ENCODE assay signal across 8 mouse cellular contexts in the genomic region with DNA sequence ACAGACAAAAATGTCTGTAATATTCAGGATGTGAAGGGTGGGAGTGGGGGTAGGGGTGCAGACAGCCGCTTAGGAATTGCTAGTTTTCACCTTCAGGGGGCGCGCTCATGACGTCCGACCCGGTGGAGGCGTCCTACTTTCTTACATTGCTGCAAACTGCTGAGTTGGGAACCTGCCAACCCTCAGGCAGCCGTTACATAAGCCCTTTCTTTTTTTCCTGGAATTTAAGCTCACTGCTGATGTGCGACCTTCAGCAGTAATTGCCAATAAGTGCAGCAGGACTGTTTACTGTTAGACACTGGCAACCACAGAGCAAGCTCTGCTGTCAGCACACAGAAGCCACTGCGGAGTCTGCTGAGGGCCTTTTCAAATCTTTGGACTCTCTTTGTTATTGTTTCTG.
DNase-seq lines count a peak whose midpoint lies in the region; ATAC-seq and TF ChIP-seq lines count a peak whose summit lies in the region.

No protein-coding gene starts in this region.

- TF ChIP-seq POLR2A in cortical plate, adult 2 months (IDR thresholded peaks at IDR 0.05; ENCODE audit: extremely low read depth, insufficient read depth, low read length): no peak

- ATAC-seq in inflammation-experienced regulatory T-cells, adult 6 months: peak; percentile 92

- H3K4me3 ChIP-seq in cortical plate, adult 2 months (ENCODE audit: insufficient read depth, low read length): no peak overlapping the region
- H3K4me3 ChIP-seq in megakaryocyte, embryonic 14.5 days (replicated peaks): peak overlapping the region; percentile 48

- H3K9me3 ChIP-seq in megakaryocyte, embryonic 14.5 days: no peaks in the 10 kb centered on the region

- H3K36me3 ChIP-seq in megakaryocyte, embryonic 14.5 days (replicated peaks; ENCODE audit: low read length): peaks cover 61% of the 10 kb centered on the region

- no peaks in the 10 kb centered on the region; the same call in 1 of the 2 replicates for H3K4me1 ChIP-seq in cortical plate, adult 2 months (ENCODE audit: control insufficient read depth, insufficient read depth, low read length)
- H3K4me1 ChIP-seq in megakaryocyte, embryonic 14.5 days: peaks cover 27% of the 10 kb centered on the region

- peak; percentile 69 for DNase-seq in ZHBTc4 (ENCODE audit: low read depth, low spot score)
- DNase-seq in gastrocnemius, postnatal 14 days: peak; percentile 88
- DNase-seq in left cerebral cortex, adult 9 months (ENCODE audit: low spot score in 2 of 2): peak; percentile 84 to 94
- peak; percentile 94 for DNase-seq in right cerebral cortex, adult 2 months (ENCODE audit: low spot score in 2 of 2)
- DNase-seq in urinary bladder, postnatal 36 days (ENCODE audit: low spot score in 2 of 2): peak; percentile 71 to 82

- H3K27ac ChIP-seq in cortical plate, adult 2 months (ENCODE audit: insufficient read depth, low read length): 0 out of 2 replicates have a peak overlapping the region, but pooled peaks have one; percentile 16

- no peaks in the 10 kb centered on the region for H3K27me3 ChIP-seq in megakaryocyte, embryonic 14.5 days (replicated peaks)

- intact Hi-C loops in gastrocnemius, postnatal 14 days (cut with DNase I; ENCODE audit: low total_unique reads): no loop called here

- TF ChIP-seq CTCF in cortical plate, adult 2 months (IDR thresholded peaks at IDR 0.05; ENCODE audit: extremely low read depth, insufficient read depth, low read length): peak; percentile 64
